Mouse (Mus musculus) MEL (cell line): ENCODE measurements around the gene Gtsf1. TPM values are rescaled to one million over a fixed set of nuclear protein-coding genes. Genes with fewer than 3 reads are reported as not detected.

Experiments used
- DNase-seq: peaks from one replicate; pipeline ENCODE4 v3.0.0; 2011; ENCODE audit warnings: low read depth, low spot score
- H3K27ac ChIP-seq: 2 replicates; pipeline ENCODE4 v1.5.1; 2012; ENCODE audit warnings: low read depth, mild to moderate bottlenecking, control low read depth, low read length, moderate library complexity; ENCODE audit not compliant: control insufficient read depth
- H3K27me3 ChIP-seq, 2 experiments: fragments of 150-350 bp in 1 of 2; sonication (generic) in 1 of 2; 2 replicates each; pipeline ENCODE4 v1.6.1; 2012; ENCODE audit warnings: low read length in 2 of 2, mild to moderate bottlenecking in 2 of 2, improper control_type of control experiment in 1 of 2, moderate library complexity in 1 of 2; ENCODE audit not compliant: insufficient read depth in 2 of 2, control insufficient read depth in 1 of 2
- H3K36me3 ChIP-seq, 2 experiments: 2 replicates each; pipeline ENCODE4 v1.6.1; 2012 to 2014; ENCODE audit warnings: low read length in 2 of 2, improper control_type of control experiment in 1 of 2, inconsistent platforms in 1 of 2, mild to moderate bottlenecking in 1 of 2; ENCODE audit not compliant: insufficient read depth in 2 of 2, control insufficient read depth in 1 of 2
- H3K4me1 ChIP-seq, 2 experiments: fragments of 150-350 bp in 1 of 2; sonication (generic) in 1 of 2; 2 replicates each; pipeline ENCODE4 v1.6.1; 2012; ENCODE audit warnings: low read length in 2 of 2, improper control_type of control experiment in 1 of 2, mild to moderate bottlenecking in 1 of 2; ENCODE audit not compliant: insufficient read depth in 2 of 2, control insufficient read depth in 1 of 2
- H3K4me3 ChIP-seq, 2 experiments: fragments of 150-350 bp in 1 of 2; sonication (generic) in 1 of 2; 2 replicates each; pipeline ENCODE4 v1.5.1; 2012; ENCODE audit warnings: low read depth in 2 of 2, low read length in 2 of 2, mild to moderate bottlenecking in 2 of 2, moderate library complexity in 2 of 2, control low read depth in 1 of 2, improper control_type of control experiment in 1 of 2; ENCODE audit not compliant: control insufficient read depth in 1 of 2, insufficient read depth in 1 of 2
- H3K79me2 ChIP-seq: 2 replicates; pipeline ENCODE4 v1.6.1; 2012; ENCODE audit warnings: mild to moderate bottlenecking, low read length, moderate library complexity; ENCODE audit not compliant: control insufficient read depth, poor library complexity, insufficient read depth
- H3K9ac ChIP-seq: 2 replicates; pipeline ENCODE4 v1.6.1; 2012; ENCODE audit warnings: low read depth, mild to moderate bottlenecking, control low read depth, low read length, moderate library complexity; ENCODE audit not compliant: control insufficient read depth, poor library complexity, severe bottlenecking
- H3K9me3 ChIP-seq: fragments of 150-350 bp; sonication (generic); replicated peaks from 2 replicates; pipeline ENCODE4 v1.6.1; 2012; ENCODE audit warnings: mild to moderate bottlenecking, low read length, improper control_type of control experiment, moderate library complexity; ENCODE audit not compliant: insufficient read depth
- CTCF ChIP-seq, 3 experiments: IDR thresholded peaks in 2 of 3; conservative IDR thresholded peaks in 1 of 3; 2 replicates each; pipeline ENCODE4 v1.5.1; 2011 to 2012; ENCODE audit warnings: low read length in 3 of 3, low read depth in 2 of 3, mild to moderate bottlenecking in 2 of 3, improper control_type of control experiment in 1 of 3, inconsistent platforms in 1 of 3, mixed read lengths in 1 of 3, moderate library complexity in 1 of 3; ENCODE audit not compliant: control insufficient read depth in 1 of 3, insufficient read depth in 1 of 3, poor library complexity in 1 of 3, severe bottlenecking in 1 of 3
- ETS1 ChIP-seq: IDR thresholded peaks from 2 replicates; pipeline ENCODE4 v1.6.1; 2012; ENCODE audit warnings: low read depth, mild to moderate bottlenecking, inconsistent platforms, low read length, improper control_type of control experiment, moderate library complexity
- GABPA ChIP-seq: IDR thresholded peaks from 2 replicates; pipeline ENCODE4 v1.6.1; 2012; ENCODE audit warnings: low read depth, mild to moderate bottlenecking, inconsistent platforms, low read length, improper control_type of control experiment, moderate library complexity
- JUND ChIP-seq: IDR thresholded peaks from 2 replicates; pipeline ENCODE4 v1.6.1; 2011; ENCODE audit warnings: low read depth, mild to moderate bottlenecking, improper control_type of control experiment, low read length
- KAT2A ChIP-seq: conservative IDR thresholded peaks from 2 replicates; pipeline ENCODE4 v1.6.1; 2012; ENCODE audit warnings: low read depth, low read length, improper control_type of control experiment, inconsistent platforms
- MAX ChIP-seq: IDR thresholded peaks from 2 replicates; pipeline ENCODE4 v1.6.1; 2011; ENCODE audit warnings: low read length, improper control_type of control experiment
- MEF2A ChIP-seq: IDR thresholded peaks from 2 replicates; pipeline ENCODE4 v1.6.1; 2014; ENCODE audit warnings: low read depth, mild to moderate bottlenecking, inconsistent platforms, low read length, improper control_type of control experiment; ENCODE audit not compliant: poor library complexity, insufficient replicate concordance, severe bottlenecking; ENCODE audit errors: extremely low read depth
- MXI1 ChIP-seq: IDR thresholded peaks from 2 replicates; pipeline ENCODE4 v1.6.1; 2011; ENCODE audit warnings: mild to moderate bottlenecking, low read depth, low read length, improper control_type of control experiment
- MYB ChIP-seq: IDR thresholded peaks from 2 replicates; pipeline ENCODE4 v1.6.1; 2011; ENCODE audit warnings: mild to moderate bottlenecking, low read depth, low read length, improper control_type of control experiment
- MYC ChIP-seq: IDR thresholded peaks from 2 replicates; pipeline ENCODE4 v1.6.1; 2011; ENCODE audit warnings: low read depth, mild to moderate bottlenecking, low read length, improper control_type of control experiment, moderate library complexity
- NRF1 ChIP-seq: IDR thresholded peaks from 2 replicates; pipeline ENCODE4 v1.6.1; 2014; ENCODE audit warnings: low read depth, mild to moderate bottlenecking, inconsistent platforms, low read length, improper control_type of control experiment, moderate library complexity; ENCODE audit not compliant: poor library complexity, insufficient read depth, severe bottlenecking
- RAD21 ChIP-seq: IDR thresholded peaks from 2 replicates; pipeline ENCODE4 v1.6.1; 2011; ENCODE audit warnings: mild to moderate bottlenecking, low read depth, low read length, improper control_type of control experiment
- RCOR1 ChIP-seq: IDR thresholded peaks from 2 replicates; pipeline ENCODE4 v1.6.1; 2012; ENCODE audit warnings: low read depth, mild to moderate bottlenecking, inconsistent platforms, low read length, improper control_type of control experiment
- SIN3A ChIP-seq: IDR thresholded peaks from 2 replicates; pipeline ENCODE4 v1.6.1; 2012; ENCODE audit warnings: low read length, improper control_type of control experiment, inconsistent platforms
- SMC3 ChIP-seq: IDR thresholded peaks from 2 replicates; pipeline ENCODE4 v1.6.1; 2011; ENCODE audit warnings: low read depth, low read length, improper control_type of control experiment
- TCF12 ChIP-seq: IDR thresholded peaks from 2 replicates; pipeline ENCODE4 v1.6.1; 2014; ENCODE audit warnings: low read depth, mild to moderate bottlenecking, inconsistent platforms, low read length, improper control_type of control experiment, moderate library complexity
- USF1 ChIP-seq: IDR thresholded peaks from 2 replicates; pipeline ENCODE4 v1.6.1; 2014; ENCODE audit warnings: low read depth, mild to moderate bottlenecking, inconsistent platforms, low read length, improper control_type of control experiment, moderate library complexity
- ZC3H11A ChIP-seq: IDR thresholded peaks from 2 replicates; pipeline ENCODE4 v1.6.1; 2012; ENCODE audit warnings: low read depth, mild to moderate bottlenecking, inconsistent platforms, low read length, improper control_type of control experiment
- ZMIZ1 ChIP-seq: IDR thresholded peaks from 2 replicates; pipeline ENCODE4 v1.6.1; 2012; ENCODE audit warnings: low read depth, mild to moderate bottlenecking, inconsistent platforms, low read length, improper control_type of control experiment, moderate library complexity
- polyA plus RNA-seq, 2 experiments: library from polyadenylated mRNA; stranded (reverse) in 1 of 2; unstranded in 1 of 2; fragments of >175 nt in 1 of 2; fragments of >200 nt in 1 of 2; gene quantifications; 2 replicates each; pipeline versions ENCODE4 v1.2.1 to v1.2.4; 2012; ENCODE audit warnings: low replicate concordance in 2 of 2, low read depth in 1 of 2; ENCODE audit not compliant: insufficient read length in 2 of 2, insufficient read depth in 1 of 2, missing spikeins in 1 of 2
- total RNA-seq: library from RNA; depleted of rRNA; stranded (reverse); fragments of 300-350 nt; gene quantifications from 2 replicates; pipeline ENCODE4 v1.2.3, GENCODE M21; 2012

Gtsf1 gene
- total and polyA plus RNA-seq, 3 experiments = 0.15 TPM; not detected in 2

DNA sequence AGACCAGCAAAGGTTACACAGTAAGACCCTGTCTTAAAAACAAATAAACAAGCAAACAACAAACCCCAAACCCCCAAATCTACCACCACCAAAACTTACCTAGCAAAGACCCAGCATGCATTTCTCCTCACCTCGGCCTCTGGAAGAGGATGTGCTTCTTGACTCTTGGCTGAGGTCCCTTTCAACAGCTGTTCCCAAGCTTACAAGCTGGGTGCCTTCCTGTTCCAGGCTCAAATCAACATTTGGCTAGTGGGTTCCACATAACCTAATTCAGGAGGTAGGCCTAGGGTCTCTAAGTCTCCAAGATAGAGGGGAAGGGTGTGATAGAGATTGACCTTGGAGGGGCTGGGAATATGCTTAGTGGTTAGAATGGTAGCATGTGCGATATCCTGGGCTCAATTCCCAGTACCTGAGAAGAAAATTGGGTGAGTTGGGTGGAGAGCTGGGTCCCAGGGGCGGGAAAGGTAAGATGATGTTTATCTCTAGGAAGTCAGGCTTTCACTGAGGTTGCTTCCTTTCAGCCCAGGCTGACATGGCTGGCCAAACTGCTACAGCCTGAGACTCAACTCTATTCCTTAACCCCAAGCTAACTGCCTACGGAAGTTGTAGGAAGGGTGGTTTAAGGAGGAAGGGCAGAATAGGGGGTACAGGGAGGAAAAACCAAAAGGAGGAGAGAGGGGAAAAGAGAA, 55.0 kb downstream of the Gtsf1 start:
- Histone ChIP-seq H3K4me3 (no peak overlapping the region), H3K79me2 (no peaks in the 10 kb centered on the region), H3K4me1 (no peaks in the 10 kb centered on the region), H3K36me3 (no peaks in the 10 kb centered on the region), H3K9ac (no peak overlapping the region), H3K27me3 (no peaks in the 10 kb centered on the region), H3K27ac (no peak overlapping the region), H3K9me3 (no peaks in the 10 kb centered on the region)
- TF ChIP-seq MEF2A = no peak
- no peak for TF ChIP-seq SIN3A
- no peak for TF ChIP-seq ZMIZ1
- no peak for TF ChIP-seq ETS1
- TF ChIP-seq ZC3H11A = no peak
- TF ChIP-seq MAX = no peak
- no peak for DNase-seq

DNA sequence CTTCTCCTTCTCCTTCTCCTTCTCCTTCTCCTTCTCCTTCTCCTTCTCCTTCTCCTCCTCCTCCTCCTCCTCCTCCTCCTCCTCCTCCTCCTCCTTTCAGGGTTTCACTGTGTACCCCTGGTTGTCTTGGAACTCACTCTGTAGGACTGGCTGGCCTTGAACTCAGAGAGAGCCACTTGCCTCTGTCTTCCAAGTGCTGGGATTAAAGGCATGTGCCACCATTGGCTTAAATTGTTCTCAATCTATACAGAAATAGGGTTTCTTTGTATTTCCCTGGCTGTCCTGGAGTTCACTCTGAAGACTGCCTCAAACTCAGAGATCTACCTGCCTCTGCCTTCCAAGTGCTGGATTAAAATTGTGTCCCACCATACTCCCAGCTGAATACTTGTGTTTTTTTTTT, 57.8 kb downstream of the Gtsf1 start:
- peaks cover under 1 to 12% of the 10 kb centered on the region in 2 experiments; a peak in 3 of 4 replicates for H3K4me1 ChIP-seq
- no peak overlapping the region for H3K9ac ChIP-seq
- H3K4me3 ChIP-seq = no peak overlapping the region
- H3K27me3 ChIP-seq = no peaks in the 10 kb centered on the region
- no peaks in the 10 kb centered on the region for H3K9me3 ChIP-seq
- no peak overlapping the region for H3K27ac ChIP-seq
- TF ChIP-seq MYB = no peak
- peaks cover 0 to 4% of the 10 kb centered on the region in 2 experiments; a peak in 2 of 4 replicates for H3K36me3 ChIP-seq
- H3K79me2 ChIP-seq = no peaks in the 10 kb centered on the region
- DNase-seq = no peak

DNA sequence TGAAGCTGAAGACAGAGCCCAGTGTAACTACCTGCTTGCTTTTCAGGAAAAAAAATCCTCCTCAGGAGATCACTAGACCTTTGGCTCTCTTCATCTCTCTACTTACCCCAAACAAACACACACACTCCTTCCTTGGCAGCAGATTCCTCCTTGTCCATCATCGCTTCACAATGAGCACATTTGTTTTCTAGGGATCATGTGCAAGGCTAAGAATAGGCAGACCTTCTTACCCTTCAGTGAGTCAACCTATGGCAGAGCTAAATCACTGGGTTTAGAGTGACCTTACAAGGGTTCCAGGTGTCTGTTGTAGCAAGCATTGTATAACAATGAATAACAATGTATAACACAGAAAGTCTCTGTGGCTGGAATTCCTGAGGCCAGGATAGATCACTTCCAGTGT, 58.5 kb downstream of the Gtsf1 start:
- TF ChIP-seq RAD21 (no peak), SMC3 (no peak), KAT2A (no peak), MEF2A (no peak), USF1 (no peak), MYC (no peak), CTCF (IDR thresholded peaks at IDR 0.05 in 2 of 3, conservative IDR thresholded peaks at IDR 0.05 in 1 of 3; ENCODE audit: control insufficient read depth in 1 of 3, insufficient read depth in 1 of 3, low read depth in 2 of 3, low read length in 3 of 3, poor library complexity in 1 of 3, severe bottlenecking in 1 of 3) (no peak), GABPA (no peak), MXI1 (no peak), NRF1 (no peak), RCOR1 (no peak), JUND (no peak), TCF12 (no peak)
- TF ChIP-seq, all 39 proteins: peak for 0

More for the DNA sequence above, 58.5 kb downstream of the Gtsf1 start:
- H3K79me2 ChIP-seq = 0 out of 2 replicates have a peak, but pooled peaks cover 1% of the 10 kb centered on the region
- no peaks in the 10 kb centered on the region for H3K9me3 ChIP-seq
- no peak overlapping the region for H3K9ac ChIP-seq
- no peak overlapping the region for H3K27ac ChIP-seq
- H3K4me3 ChIP-seq = no peak overlapping the region
- peaks cover 4 to 18% of the 10 kb centered on the region in 2 experiments; a peak in 3 of 4 replicates for H3K4me1 ChIP-seq
- no peaks in the 10 kb centered on the region for H3K27me3 ChIP-seq
- DNase-seq = no peak
- peaks cover 0 to 8% of the 10 kb centered on the region in 2 experiments; a peak in 2 of 4 replicates for H3K36me3 ChIP-seq
